Mouse (Mus musculus) hindbrain, postnatal 0 days (tissue): ENCODE measurements around the gene Gja8. TPM values are rescaled to one million over a fixed set of nuclear protein-coding genes. Genes with fewer than 3 reads are reported as not detected.

Source experiments
- ATAC-seq: fragments of 200-750 bp; cut with Nextera tagmentation; 2 replicates; pipeline ENCODE4 v1.8.0; 2017; ENCODE audit warnings: mild to moderate bottlenecking, moderate TSS enrichment, moderate library complexity
- DNase-seq: peaks from one replicate; pipeline ENCODE4 v3.0.0-alpha.2; 2015; ENCODE audit warnings: low spot score
- H3K27ac ChIP-seq: fragments of 300-500 bp; sonication (generic); 2 replicates; pipeline ENCODE4 v1.5.1; 2014; ENCODE audit warnings: mild to moderate bottlenecking
- H3K27me3 ChIP-seq: fragments of 300-500 bp; sonication (generic); 2 replicates; pipeline ENCODE4 v1.6.1; 2014; ENCODE audit warnings: low read length, mixed read lengths; ENCODE audit not compliant: insufficient read depth
- H3K36me3 ChIP-seq: fragments of 300-500 bp; sonication (generic); 2 replicates; pipeline ENCODE4 v1.6.1; 2014; ENCODE audit warnings: low read length, mixed read lengths; ENCODE audit not compliant: insufficient read depth
- H3K4me1 ChIP-seq: fragments of 300-500 bp; sonication (generic); 2 replicates; pipeline ENCODE4 v1.6.1; 2014; ENCODE audit warnings: antibody characterized with exemption, low read length, mixed read lengths; ENCODE audit not compliant: insufficient read depth
- H3K4me2 ChIP-seq: fragments of 300-500 bp; sonication (generic); 2 replicates; pipeline ENCODE4 v1.6.1; 2014; ENCODE audit warnings: low read depth, mild to moderate bottlenecking, low read length, moderate library complexity, mixed read lengths
- H3K4me3 ChIP-seq: fragments of 300-500 bp; sonication (generic); 2 replicates; pipeline ENCODE4 v1.5.1; 2014; ENCODE audit warnings: low read length
- H3K9ac ChIP-seq: fragments of 300-500 bp; sonication (generic); replicated peaks from 2 replicates; pipeline ENCODE4 v1.6.1; 2014; ENCODE audit warnings: mild to moderate bottlenecking, low read length, moderate library complexity, mixed read lengths
- H3K9me3 ChIP-seq: fragments of 300-500 bp; sonication (generic); 2 replicates; pipeline ENCODE4 v1.6.1; 2016; ENCODE audit warnings: low read length, mixed read lengths
- CTCF ChIP-seq: IDR thresholded peaks from 2 replicates; pipeline ENCODE4 v1.5.1; 2016; ENCODE audit warnings: antibody characterized with exemption, control low read depth, low read depth
- WGBS: fragments of 180-500 bp; shearing (Covaris S2); extraction: QIAGEN DNeasy Blood & Tissue Kit; methylation state at CpG from one replicate; pipeline ENCODE4 v1.1.7; 2014; 5-methylcytosine and 5-hydroxymethylcytosine counted together
- polyA plus RNA-seq: library from polyadenylated mRNA; unstranded; fragments of >200 nt; fragmentation: Nextera tagmentation; extraction: Ambion mirVana; gene quantifications from 2 replicates; pipeline ENCODE4 v1.2.1, GENCODE M21; 2015
- total RNA-seq: library from RNA; depleted of rRNA; stranded (reverse); fragments of >200 nt; gene quantifications from 2 replicates; pipeline ENCODE4 v1.2.3, GENCODE M21; 2014

The Gja8 gene
- total and polyA plus RNA-seq, 2 experiments from 2014 or later, result 0.05 TPM; not detected in 1

GRCm38 (mm10) chr3:96905592-96905991, 20.2 kb downstream of the Gja8 start:
- H3K4me2 ChIP-seq, result peak overlapping the region; percentile 91
- WGBS, result 42% methylated on average over 9 of the region's 9 CpGs
- ATAC-seq, result peak; percentile 19; the same call in 1 of the 2 replicates
- H3K4me3 ChIP-seq, result peak overlapping the region; percentile 99
- no peak overlapping the region for H3K27ac ChIP-seq
- no peaks in the 10 kb centered on the region for H3K36me3 ChIP-seq
- DNase-seq, result no peak
- H3K9me3 ChIP-seq, result no peaks in the 10 kb centered on the region
- 0 out of 2 replicates have a peak, but pooled peaks cover 6% of the 10 kb centered on the region for H3K4me1 ChIP-seq
- peak overlapping the region; percentile 96 for H3K9ac ChIP-seq
- no peaks in the 10 kb centered on the region for H3K27me3 ChIP-seq
- TF ChIP-seq CTCF, result no peak

GRCm38 (mm10) chr3:96904851-96905541, 20.8 kb downstream of the Gja8 start, which contains the start of gene Gpr89:
Gene Gpr89, minus strand, starts transcription at chr3:96905346.
- Histone ChIP-seq H3K4me2 (peak within 1 kb of the TSS; percentile 91), H3K9me3 (no peaks in the 10 kb centered on the region), H3K4me1 (0 out of 2 replicates have a peak, but pooled peaks cover 6% of the 10 kb centered on the region), H3K4me3 (peak within 1 kb of the TSS; percentile 99), H3K36me3 (no peaks in the 10 kb centered on the region), H3K9ac (peak within 1 kb of the TSS; percentile 96), H3K27ac (peak within 1 kb of the TSS; percentile 79), H3K27me3 (no peaks in the 10 kb centered on the region)
- ATAC-seq (peak; percentile 97), DNase-seq (peak; percentile 96)
- no peak for TF ChIP-seq CTCF
- under 1% methylated on average over 40 of the region's 40 CpGs for whole genome bisulfite sequencing

- no peak for TF ChIP-seq CTCF
- Histone ChIP-seq H3K4me2 (peak within 1 kb of the TSS; percentile 91), H3K27ac (peak within 1 kb of the TSS; percentile 79), H3K27me3 (no peaks in the 10 kb centered on the region), H3K4me3 (peak within 1 kb of the TSS; percentile 99), H3K9ac (peak within 1 kb of the TSS; percentile 96), H3K9me3 (no peaks in the 10 kb centered on the region), H3K4me1 (0 out of 2 replicates have a peak, but pooled peaks cover 6% of the 10 kb centered on the region), H3K36me3 (no peaks in the 10 kb centered on the region)
- ATAC-seq (no peak; the same call in 1 of the 2 replicates), DNase-seq (peak; percentile 3)
- WGBS, result 9% methylated on average over 14 of the region's 14 CpGs
Measured at GRCm38 (mm10) chr3:96904393-96904792, 21.4 kb downstream of the Gja8 start, which contains the start of gene Gja5. Gene Gja5, plus strand, starts transcription at chr3:96904693.

- 93% methylated on average over 4 of the region's 4 CpGs for WGBS
- no peak for TF ChIP-seq CTCF
- ATAC-seq (no peak), DNase-seq (no peak)
- H3K4me3 ChIP-seq, result no peak overlapping the region
- peaks cover 6% of the 10 kb centered on the region; the same call in 1 of the 2 replicates for H3K36me3 ChIP-seq
- H3K27ac ChIP-seq, result no peak overlapping the region
- no peaks in the 10 kb centered on the region for H3K27me3 ChIP-seq
- no peak overlapping the region for H3K4me2 ChIP-seq
- H3K9me3 ChIP-seq, result no peaks in the 10 kb centered on the region
- H3K9ac ChIP-seq, result no peak overlapping the region
- 0 out of 2 replicates have a peak, but pooled peaks cover 6% of the 10 kb centered on the region for H3K4me1 ChIP-seq
Measured at GRCm38 (mm10) chr3:96902336-96902999, 23.4 kb downstream of the Gja8 start.

GRCm38 (mm10) chr3:96883690-96884089, 42.1 kb downstream of the Gja8 start:
- H3K27ac ChIP-seq, result no peak overlapping the region

GRCm38 (mm10) chr3:96882061-96882849, 43.6 kb downstream of the Gja8 start:
- no peak for ATAC-seq
- Histone ChIP-seq H3K4me1 (no peaks in the 10 kb centered on the region), H3K36me3 (peaks cover 38% of the 10 kb centered on the region), H3K4me2 (no peak overlapping the region), H3K9me3 (no peaks in the 10 kb centered on the region), H3K27ac (no peak overlapping the region), H3K27me3 (no peaks in the 10 kb centered on the region), H3K9ac (no peak overlapping the region), H3K4me3 (no peak overlapping the region)
- WGBS, result 95% methylated on average over 14 of the region's 14 CpGs
- TF ChIP-seq CTCF, result no peak
- DNase-seq, result no peak

More at GRCm38 (mm10) chr3:96883690-96884089, 42.1 kb downstream of the Gja8 start:
- no peaks in the 10 kb centered on the region for H3K4me1 ChIP-seq
- no peak for TF ChIP-seq CTCF
- H3K9me3 ChIP-seq, result no peaks in the 10 kb centered on the region
- no peak for DNase-seq
- H3K9ac ChIP-seq, result no peak overlapping the region
- H3K36me3 ChIP-seq, result peaks cover 38% of the 10 kb centered on the region
- no peak for ATAC-seq
- 96% methylated on average over 7 of the region's 7 CpGs for WGBS
- H3K4me3 ChIP-seq, result no peak overlapping the region
- no peaks in the 10 kb centered on the region for H3K27me3 ChIP-seq
- H3K4me2 ChIP-seq, result no peak overlapping the region
